Mouse (Mus musculus) kidney, embryonic 15.5 days (tissue): ENCODE results near the gene Pitpna. TPM values are rescaled to one million over a fixed set of nuclear protein-coding genes. Genes with fewer than 3 reads are reported as not detected.

Source experiments
- ATAC-seq: fragments of 200-750 bp; cut with Nextera tagmentation; replicated peaks from 2 replicates; pipeline ENCODE4 v1.8.0; 2017; ENCODE audit warnings: moderate TSS enrichment; ENCODE audit not compliant: low FRiP score
- H3K27ac ChIP-seq: fragments of 300-500 bp; sonication (generic); 2 replicates; pipeline ENCODE4 v1.5.1; 2015; ENCODE audit warnings: mild to moderate bottlenecking, inconsistent platforms
- H3K27me3 ChIP-seq: fragments of 300-500 bp; sonication (generic); 2 replicates; pipeline ENCODE4 v1.6.1; 2015; ENCODE audit warnings: inconsistent platforms
- H3K36me3 ChIP-seq: fragments of 300-500 bp; sonication (generic); 2 replicates; pipeline ENCODE4 v1.6.1; 2015; ENCODE audit warnings: inconsistent platforms
- H3K4me1 ChIP-seq: fragments of 300-500 bp; sonication (generic); 2 replicates; pipeline ENCODE4 v1.6.1; 2015; ENCODE audit warnings: inconsistent platforms
- H3K4me2 ChIP-seq: fragments of 300-500 bp; sonication (generic); 2 replicates; pipeline ENCODE4 v1.6.1; 2015; ENCODE audit warnings: moderate library complexity, mild to moderate bottlenecking, inconsistent platforms
- H3K4me3 ChIP-seq: fragments of 300-500 bp; sonication (generic); replicated peaks from 2 replicates; pipeline ENCODE4 v1.5.1; 2015; ENCODE audit warnings: mild to moderate bottlenecking, inconsistent platforms
- H3K9ac ChIP-seq: fragments of 300-500 bp; sonication (generic); 2 replicates; pipeline ENCODE4 v1.6.1; 2015; ENCODE audit warnings: mild to moderate bottlenecking, inconsistent platforms
- H3K9me3 ChIP-seq: fragments of 300-500 bp; sonication (generic); replicated peaks from 2 replicates; pipeline ENCODE4 v1.6.1; 2016; ENCODE audit warnings: inconsistent platforms
- WGBS: fragments of 180-500 bp; shearing (Covaris S2); methylation state at CpG from one replicate; pipeline ENCODE4 v1.1.7; 2015; ENCODE audit warnings: mixed read lengths; 5-methylcytosine and 5-hydroxymethylcytosine counted together
- microRNA-seq: library from miRNA; unstranded; fragments of <30 nt; microRNA quantifications from one replicate; pipeline ENCODE4, GENCODE M21; 2016
- polyA plus RNA-seq: library from polyadenylated mRNA; unstranded; fragments of >200 nt; fragmentation: Nextera tagmentation; extraction: Ambion mirVana; gene quantifications from 2 replicates; pipeline ENCODE4 v1.2.1, GENCODE M21; 2015

The Pitpna gene
- polyA plus RNA-seq, 1 experiment from 2014 or later = 83.5 TPM

DNA sequence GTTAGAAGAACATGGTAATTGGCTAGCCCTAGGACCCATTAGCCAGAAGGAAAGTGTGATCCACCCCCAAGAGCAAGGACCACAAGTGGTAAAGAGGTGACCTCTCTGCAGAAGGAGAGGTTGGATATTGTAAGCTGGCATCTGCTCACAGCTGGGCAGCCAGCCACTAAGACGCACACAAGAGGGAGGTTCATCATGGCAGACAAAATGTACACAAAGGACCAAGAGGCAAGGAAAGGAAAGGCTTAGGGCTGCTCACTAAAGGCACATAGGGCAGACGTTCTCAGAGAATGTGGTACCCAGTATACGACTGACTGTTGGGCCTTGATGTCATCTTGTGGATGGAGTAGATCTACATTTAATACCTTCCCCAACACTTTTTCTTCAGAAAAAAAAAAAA lies 87.0 kb downstream of the Pitpna start:
- Histone ChIP-seq H3K27me3 (no peaks in the 10 kb centered on the region), H3K36me3 (peaks cover 39% of the 10 kb centered on the region), H3K9me3 (no peaks in the 10 kb centered on the region), H3K4me3 (no peak overlapping the region), H3K27ac (no peak overlapping the region), H3K4me2 (no peak overlapping the region), H3K4me1 (peaks cover 4% of the 10 kb centered on the region; the same call in 1 of the 2 replicates), H3K9ac (no peak overlapping the region)
- no peak for ATAC-seq
- 86% methylated on average over 3 of the region's 3 CpGs for WGBS

DNA sequence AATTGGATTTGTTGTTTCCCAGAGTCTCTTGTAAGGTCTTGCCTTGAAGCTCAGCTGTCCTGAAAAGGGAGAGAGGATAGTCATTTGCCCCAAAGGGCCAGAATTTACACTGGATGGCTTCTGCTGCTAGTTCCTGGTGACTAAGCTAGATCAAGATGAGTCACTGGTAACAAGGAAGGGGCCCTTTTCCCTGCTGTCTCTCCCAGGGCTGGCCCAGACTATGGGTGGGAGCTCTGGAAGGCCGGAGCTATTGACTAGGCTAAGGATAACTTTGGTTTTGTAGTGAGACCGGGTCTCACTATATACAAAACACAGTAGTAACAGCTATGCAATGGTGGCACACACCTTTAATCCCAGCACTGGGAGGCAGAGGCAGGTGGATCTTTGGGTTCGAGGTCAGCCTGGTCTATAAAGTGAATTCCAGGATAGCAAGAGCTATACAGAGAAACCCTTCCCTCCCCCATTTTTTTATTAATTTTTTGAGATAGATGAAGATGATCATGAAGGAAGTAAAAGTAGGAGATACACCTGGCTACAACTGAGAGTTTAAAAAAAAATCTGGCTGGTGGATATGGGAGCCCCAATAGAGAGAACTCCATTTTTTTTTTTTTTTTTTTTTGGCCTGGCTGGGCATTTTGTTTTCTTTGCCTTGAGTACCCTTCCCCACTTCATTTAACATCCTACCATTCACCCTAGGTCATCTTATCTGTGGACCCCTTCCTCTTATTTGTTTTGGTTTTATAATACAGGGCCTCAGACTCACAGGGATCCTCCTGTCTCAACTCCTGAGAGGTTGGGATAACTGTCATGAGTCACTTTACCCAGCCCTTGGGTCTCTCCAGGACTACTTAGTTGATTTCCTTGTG lies 90.2 kb downstream of the Pitpna start:
- no peak; the same call in 1 of the 2 replicates for ATAC-seq
- Histone ChIP-seq H3K27ac (peak overlapping the region; percentile 77; the same call in 1 of the 2 replicates), H3K9ac (peak overlapping the region; percentile 97), H3K4me3 (peak overlapping the region; percentile 98), H3K4me2 (peak overlapping the region; percentile 69), H3K4me1 (peaks cover 21% of the 10 kb centered on the region), H3K9me3 (no peaks in the 10 kb centered on the region), H3K27me3 (no peaks in the 10 kb centered on the region), H3K36me3 (peaks cover 15% of the 10 kb centered on the region)
- WGBS = 87% methylated on average over 3 of the region's 3 CpGs

Small RNA genes lying within 50 kb of the gene (microRNA-seq; reads per million reads assigned to microRNA genes)
- gene Mir3971 = not detected

Other genes with a start within 250 kb of the Pitpna start
- 123 and 128 TPM in 2 replicates for gene Rpa1, start 239.8 kb upstream of the Pitpna start, polyA plus RNA-seq
- 14.6 and 15.2 TPM in 2 replicates for gene Smyd4, start 239.7 kb upstream of the Pitpna start, polyA plus RNA-seq
- gene Serpinf1, start 165.4 kb upstream of the Pitpna start, polyA plus RNA-seq = 129 and 140 TPM in 2 replicates
- 35.4 and 47.2 TPM in 2 replicates for gene Serpinf2, start 148.5 kb upstream of the Pitpna start, polyA plus RNA-seq
- gene Wdr81, start 133.4 kb upstream of the Pitpna start, polyA plus RNA-seq = 5.0 and 6.2 TPM in 2 replicates
- gene Tlcd2, start 126.4 kb upstream of the Pitpna start, polyA plus RNA-seq = 22.6 and 24.5 TPM in 2 replicates
- gene Prpf8, start 101.3 kb upstream of the Pitpna start, polyA plus RNA-seq = 54.6 and 61.7 TPM in 2 replicates
- gene Rilp, start 78.0 kb upstream of the Pitpna start, polyA plus RNA-seq = 1.3 TPM in 2 replicates
- gene Scarf1, start 74.6 kb upstream of the Pitpna start, polyA plus RNA-seq = 15.0 and 15.4 TPM in 2 replicates
- gene Slc43a2, start 56.4 kb upstream of the Pitpna start, polyA plus RNA-seq = 7.5 and 8.0 TPM in 2 replicates
- gene Inpp5k, start 42.9 kb downstream of the Pitpna start, polyA plus RNA-seq = 26.6 and 28.7 TPM in 2 replicates
- 59.8 and 67.6 TPM in 2 replicates for gene Myo1c, start 62.4 kb downstream of the Pitpna start, polyA plus RNA-seq
- 119 and 131 TPM in 2 replicates for gene Crk, start 91.2 kb downstream of the Pitpna start, polyA plus RNA-seq
- gene Ywhae, start 144.8 kb downstream of the Pitpna start, polyA plus RNA-seq = 963 and 1,014 TPM in 2 replicates
- gene Doc2b, start 208.0 kb downstream of the Pitpna start, polyA plus RNA-seq = 1.0 and 1.4 TPM in 2 replicates